Mouse (Mus musculus) CH12.LX (cell line): Measurements from ENCODE around the gene Tmprss5. TPM values are rescaled to one million over a fixed set of nuclear protein-coding genes. Genes with fewer than 3 reads are reported as not detected.

Experiments
- DNase-seq: peaks from one replicate; pipeline ENCODE4 v3.0.0-alpha.2; 2013; ENCODE audit errors: extremely low read depth
- H3K27ac ChIP-seq: 2 replicates; pipeline ENCODE4 v1.5.1; 2012; ENCODE audit warnings: low read depth, mild to moderate bottlenecking, control low read depth, moderate library complexity; ENCODE audit not compliant: insufficient read depth
- H3K27me3 ChIP-seq: replicated peaks from 2 replicates; pipeline ENCODE3; 2012; ENCODE audit warnings: inconsistent platforms
- H3K36me3 ChIP-seq, 2 experiments: replicated peaks in 1 of 2; 2 replicates each; pipeline versions ENCODE3 to v1.6.1; 2012; ENCODE audit warnings: inconsistent platforms in 1 of 2, low read length in 1 of 2, mild to moderate bottlenecking in 1 of 2, mixed read lengths in 1 of 2, moderate library complexity in 1 of 2; ENCODE audit not compliant: control insufficient read depth in 1 of 2, insufficient read depth in 1 of 2
- H3K4me1 ChIP-seq, 2 experiments: 2 replicates each; pipeline ENCODE4 v1.6.1; 2012; ENCODE audit warnings: inconsistent platforms in 1 of 2, moderate library complexity in 1 of 2; ENCODE audit not compliant: insufficient read depth in 2 of 2, control insufficient read depth in 1 of 2
- H3K4me2 ChIP-seq: 2 replicates; pipeline ENCODE4 v1.6.1; 2012; ENCODE audit warnings: low read depth, mild to moderate bottlenecking, control low read depth; ENCODE audit not compliant: poor library complexity, insufficient read depth, severe bottlenecking
- H3K4me3 ChIP-seq, 3 experiments: fragments of 150-350 bp in 1 of 3; sonication (generic) in 1 of 3; replicated peaks in 1 of 3; 2 replicates each; pipeline versions ENCODE3 to v1.5.1; 2011 to 2012; ENCODE audit warnings: low read depth in 2 of 3, low read length in 2 of 3, mild to moderate bottlenecking in 2 of 3, moderate library complexity in 2 of 3, control low read depth in 1 of 3, improper control_type of control experiment in 1 of 3, inconsistent platforms in 1 of 3, mixed read lengths in 1 of 3; ENCODE audit not compliant: poor library complexity in 1 of 3
- H3K79me2 ChIP-seq: replicated peaks from 2 replicates; pipeline ENCODE4 v1.6.1; 2012; ENCODE audit warnings: mild to moderate bottlenecking, moderate library complexity; ENCODE audit not compliant: control insufficient read depth, poor library complexity, insufficient read depth, severe bottlenecking; ENCODE audit errors: extremely low read depth
- H3K9ac ChIP-seq: 2 replicates; pipeline ENCODE4 v1.6.1; 2012; ENCODE audit warnings: low read depth, mild to moderate bottlenecking, control low read depth, moderate library complexity; ENCODE audit not compliant: insufficient read depth
- H3K9me3 ChIP-seq: replicated peaks from 2 replicates; pipeline ENCODE3; 2012; ENCODE audit warnings: low read length, inconsistent platforms, mixed read lengths
- BHLHE40 ChIP-seq: IDR thresholded peaks from 2 replicates; pipeline ENCODE4 v1.6.1; 2011; ENCODE audit warnings: mild to moderate bottlenecking, low read depth, low read length, improper control_type of control experiment
- CHD1 ChIP-seq: IDR thresholded peaks from 2 replicates; pipeline ENCODE4 v1.6.1; 2012; ENCODE audit warnings: low read depth, low read length, improper control_type of control experiment, inconsistent platforms
- CHD2 ChIP-seq: IDR thresholded peaks from 2 replicates; pipeline ENCODE4 v1.6.1; 2011; ENCODE audit warnings: low read length, improper control_type of control experiment
- CTCF ChIP-seq, 2 experiments: IDR thresholded peaks in 1 of 2; conservative IDR thresholded peaks in 1 of 2; 2 replicates each; pipeline ENCODE4 v1.5.1; 2011 to 2012; ENCODE audit warnings: low read depth in 2 of 2, low read length in 2 of 2, improper control_type of control experiment in 1 of 2, inconsistent platforms in 1 of 2, mild to moderate bottlenecking in 1 of 2, moderate library complexity in 1 of 2
- ELF1 ChIP-seq: IDR thresholded peaks from 2 replicates; pipeline ENCODE4 v1.6.1; 2014; ENCODE audit warnings: low read depth, mild to moderate bottlenecking, inconsistent platforms, low read length, improper control_type of control experiment
- EP300 ChIP-seq: IDR thresholded peaks from 2 replicates; pipeline ENCODE4 v1.6.1; 2011; ENCODE audit warnings: low read length, improper control_type of control experiment
- GABPA ChIP-seq: IDR thresholded peaks from 2 replicates; pipeline ENCODE4 v1.6.1; 2012; ENCODE audit warnings: low read depth, low read length, improper control_type of control experiment, inconsistent platforms; ENCODE audit not compliant: insufficient replicate concordance
- IRF4 ChIP-seq: IDR thresholded peaks from 2 replicates; pipeline ENCODE4 v1.6.1; 2014; ENCODE audit warnings: low read depth, mild to moderate bottlenecking, inconsistent platforms, low read length, improper control_type of control experiment
- JUN ChIP-seq: IDR thresholded peaks from 2 replicates; pipeline ENCODE4 v1.6.1; 2011; ENCODE audit warnings: low read depth, mild to moderate bottlenecking, low read length, improper control_type of control experiment, moderate library complexity; ENCODE audit not compliant: insufficient read depth
- KAT2A ChIP-seq: IDR thresholded peaks from 2 replicates; pipeline ENCODE4 v1.6.1; 2012; ENCODE audit warnings: low read length, improper control_type of control experiment, inconsistent platforms; ENCODE audit not compliant: insufficient replicate concordance
- MAFK ChIP-seq: IDR thresholded peaks from 2 replicates; pipeline ENCODE4 v1.6.1; 2011; ENCODE audit warnings: low read length, improper control_type of control experiment; ENCODE audit not compliant: insufficient replicate concordance
- NELFE ChIP-seq: IDR thresholded peaks from 2 replicates; pipeline ENCODE4 v1.6.1; 2011; ENCODE audit warnings: low read depth, low read length, improper control_type of control experiment
- NRF1 ChIP-seq: IDR thresholded peaks from 2 replicates; pipeline ENCODE4 v1.6.1; 2014; ENCODE audit warnings: low read depth, mild to moderate bottlenecking, inconsistent platforms, low read length, improper control_type of control experiment, moderate library complexity
- PAX5 ChIP-seq: IDR thresholded peaks from 2 replicates; pipeline ENCODE4 v1.6.1; 2012; ENCODE audit warnings: low read length, inconsistent platforms, mixed read lengths
- POLR2A ChIP-seq: IDR thresholded peaks from 2 replicates; pipeline ENCODE4 v1.6.1; 2011; ENCODE audit warnings: low read depth, mild to moderate bottlenecking, improper control_type of control experiment, low read length
- POLR2AphosphoS2 ChIP-seq: IDR thresholded peaks from 2 replicates; pipeline ENCODE4 v1.6.1; 2011; ENCODE audit warnings: low read depth, low read length, improper control_type of control experiment
- RAD21 ChIP-seq: IDR thresholded peaks from 2 replicates; pipeline ENCODE4 v1.6.1; 2011; ENCODE audit warnings: low read depth, mild to moderate bottlenecking, low read length, improper control_type of control experiment, moderate library complexity
- SIN3A ChIP-seq: IDR thresholded peaks from 2 replicates; pipeline ENCODE4 v1.6.1; 2012; ENCODE audit warnings: low read length, improper control_type of control experiment, inconsistent platforms
- SMC3 ChIP-seq: IDR thresholded peaks from 2 replicates; pipeline ENCODE4 v1.6.1; 2011; ENCODE audit warnings: low read depth, low read length, improper control_type of control experiment
- TCF12 ChIP-seq: IDR thresholded peaks from 2 replicates; pipeline ENCODE4 v1.6.1; 2014; ENCODE audit warnings: low read depth, mild to moderate bottlenecking, inconsistent platforms, low read length, improper control_type of control experiment
- UBTF ChIP-seq: IDR thresholded peaks from 2 replicates; pipeline ENCODE4 v1.6.1; 2012; ENCODE audit warnings: low read depth, mild to moderate bottlenecking, inconsistent platforms, low read length, improper control_type of control experiment, moderate library complexity
- USF1 ChIP-seq: IDR thresholded peaks from 2 replicates; pipeline ENCODE4 v1.6.1; 2014; ENCODE audit warnings: low read depth, mild to moderate bottlenecking, inconsistent platforms, low read length, improper control_type of control experiment
- USF2 ChIP-seq: conservative IDR thresholded peaks from 2 replicates; pipeline ENCODE4 v1.6.1; 2011; ENCODE audit warnings: low read depth, low read length, improper control_type of control experiment
- ZC3H11A ChIP-seq: IDR thresholded peaks from 2 replicates; pipeline ENCODE4 v1.6.1; 2012; ENCODE audit warnings: low read depth, mild to moderate bottlenecking, inconsistent platforms, low read length, improper control_type of control experiment
- ZKSCAN1 ChIP-seq: IDR thresholded peaks from 2 replicates; pipeline ENCODE4 v1.6.1; 2012; ENCODE audit warnings: low read depth, inconsistent platforms, low read length, improper control_type of control experiment, borderline replicate concordance
- ZMIZ1 ChIP-seq: IDR thresholded peaks from 2 replicates; pipeline ENCODE4 v1.6.1; 2012; ENCODE audit warnings: low read depth, mild to moderate bottlenecking, inconsistent platforms, low read length, improper control_type of control experiment
- dilution Hi-C: fragments of 300-500 bp; cut with MboI; formaldehyde crosslinking; loops from 2 replicates; pipeline ENCODE4 v1.14.3; 2020; ENCODE audit warnings: low sequenced_read_pairs; ENCODE audit not compliant: extremely low pct_unique_long_range_greater_than_20kb, extremely low pct_ligation_motif_present
- in situ Hi-C: fragments of 300-500 bp; cut with MboI; formaldehyde crosslinking; loops from 3 replicates; pipeline ENCODE4 v1.14.3; 2019; ENCODE audit warnings: low sequenced_read_pairs, low pct_ligation_motif_present, low pct_unique_long_range_greater_than_20kb, mixed read lengths
- polyA plus RNA-seq: library from polyadenylated mRNA; unstranded; fragments of >175 nt; gene quantifications from 2 replicates; pipeline ENCODE4 v1.2.1, GENCODE M21; 2012; ENCODE audit warnings: low read depth; ENCODE audit not compliant: insufficient read length
- total RNA-seq, 2 experiments: library from RNA; depleted of rRNA; stranded (reverse); fragments of 300-350 nt in 1 of 2; fragments of >200 nt in 1 of 2; gene quantifications; 2 replicates each; pipeline ENCODE4 v1.2.3; 2012 to 2014

Gene Tmprss5
- total and polyA plus RNA-seq, 3 experiments: not detected

DNA sequence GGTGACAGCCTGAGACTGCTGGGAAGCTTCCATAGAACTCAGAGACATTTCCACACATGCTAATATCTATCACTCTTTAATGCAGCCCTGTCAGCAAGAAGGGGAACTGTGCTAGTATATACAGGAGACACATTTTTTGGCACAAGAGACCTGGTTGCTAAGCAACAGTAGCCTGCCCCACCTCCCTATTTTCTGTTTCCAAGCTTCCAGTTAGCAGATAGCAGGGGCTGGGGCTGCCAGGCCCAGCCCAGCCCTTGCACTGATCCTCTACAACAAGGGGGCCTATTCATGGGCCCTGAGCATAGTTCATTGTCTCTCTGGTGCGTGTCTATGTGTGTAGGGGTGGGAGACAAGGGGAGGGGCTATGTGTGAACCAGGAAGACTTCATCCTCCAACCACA is 21.3 kb downstream of the Tmprss5 start:
- no peak overlapping the region for H3K4me3 ChIP-seq
- no peak overlapping the region for H3K9ac ChIP-seq
- H3K9me3 ChIP-seq: peaks cover 7% of the 10 kb centered on the region
- no peaks in the 10 kb centered on the region for H3K36me3 ChIP-seq
- dilution Hi-C loops (no loop called here), in situ Hi-C loops (no loop called here)
- H3K79me2 ChIP-seq: no peaks in the 10 kb centered on the region
- peaks cover 11% of the 10 kb centered on the region for H3K27me3 ChIP-seq
- no peak for TF ChIP-seq ELF1
- TF ChIP-seq CHD2: no peak
- TF ChIP-seq IRF4: no peak
- TF ChIP-seq MAFK: no peak
- TF ChIP-seq SMC3: no peak
- TF ChIP-seq USF1: no peak
- TF ChIP-seq NRF1: no peak
- TF ChIP-seq ZC3H11A: no peak
- TF ChIP-seq POLR2AphosphoS2: no peak
- TF ChIP-seq JUN: no peak
- TF ChIP-seq GABPA: no peak
- TF ChIP-seq SIN3A: no peak
- TF ChIP-seq ZKSCAN1: no peak
- no peak for TF ChIP-seq EP300
- TF ChIP-seq KAT2A: no peak
- TF ChIP-seq PAX5: no peak
- no peak for TF ChIP-seq UBTF
- TF ChIP-seq RAD21: no peak
- no peak for DNase-seq
- no peak overlapping the region for H3K4me2 ChIP-seq
- H3K27ac ChIP-seq: no peak overlapping the region
- H3K4me1 ChIP-seq: no peaks in the 10 kb centered on the region

DNA sequence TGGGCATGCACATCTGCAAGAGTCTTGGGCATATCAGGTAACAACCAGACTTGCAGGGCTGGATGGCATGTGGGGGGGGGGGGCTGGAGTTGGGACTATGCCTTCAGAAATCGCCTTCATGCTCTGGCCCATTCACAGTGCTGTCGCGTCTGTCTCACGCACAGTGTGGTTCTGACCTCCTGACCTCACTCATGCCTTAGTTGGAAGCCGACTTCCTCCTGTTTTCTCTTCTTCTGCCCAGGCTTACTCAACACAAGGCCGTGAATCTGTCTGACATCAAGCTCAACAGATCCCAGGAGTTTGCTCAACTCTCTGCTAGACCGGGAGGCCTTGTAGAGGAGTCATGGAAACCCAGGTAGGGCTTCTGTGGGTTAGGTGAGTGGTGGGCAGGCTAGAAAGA is 28.0 kb downstream of the Tmprss5 start:
- H3K36me3 ChIP-seq: no peaks in the 10 kb centered on the region
- TF ChIP-seq EP300 (no peak), SMC3 (no peak), TCF12 (no peak), ZMIZ1 (no peak), CTCF (conservative IDR thresholded peaks at IDR 0.05 in 1 of 2, IDR thresholded peaks at IDR 0.05 in 1 of 2; ENCODE audit: low read depth in 2 of 2, low read length in 2 of 2) (no peak), NELFE (no peak), CHD1 (no peak), USF2 (no peak), GABPA (no peak), RAD21 (no peak), MAFK (no peak), PAX5 (no peak), BHLHE40 (no peak), POLR2A (no peak)
- no peaks in the 10 kb centered on the region for H3K79me2 ChIP-seq
- H3K9ac ChIP-seq: no peak overlapping the region
- DNase-seq: no peak
- no peaks in the 10 kb centered on the region for H3K9me3 ChIP-seq
- peaks cover 0 to 5% of the 10 kb centered on the region in 2 experiments; a peak in 1 of 4 replicates for H3K4me1 ChIP-seq
- no peak overlapping the region for H3K27ac ChIP-seq
- in situ Hi-C loops: no loop called here
- dilution Hi-C loops: no loop called here
- H3K4me3 ChIP-seq: no peak overlapping the region
- H3K4me2 ChIP-seq: no peak overlapping the region
- peaks cover 5% of the 10 kb centered on the region for H3K27me3 ChIP-seq
